Mouse (Mus musculus): ENCODE measurements around the gene Zbtb16. TPM values are rescaled to one million over a fixed set of nuclear protein-coding genes. Genes with fewer than 3 reads are reported as not detected.

Zbtb16 gene
- polyA plus RNA-seq, 1 experiment from 2014 or later: 2.3 TPM

GRCm38 (mm10) chr9:48742150-48742549 lies 93.9 kb downstream of the Zbtb16 start:
- WGBS: 96% methylated on average over 7 of the region's 7 CpGs
- Histone ChIP-seq H3K9me3 (replicated peaks; ENCODE audit: control insufficient read depth, low read length) (no peaks in the 10 kb centered on the region), H3K9ac (ENCODE audit: low read length) (no peak overlapping the region), H3K36me3 (ENCODE audit: control insufficient read depth, insufficient read depth, low read length) (no peaks in the 10 kb centered on the region), H3K4me1 (ENCODE audit: control insufficient read depth, insufficient read depth, low read length) (peaks cover 26% of the 10 kb centered on the region), H3K27ac (ENCODE audit: low read depth, low read length) (no peak overlapping the region), H3K4me2 (ENCODE audit: low read length) (no peak overlapping the region), H3K4me3 (ENCODE audit: low read depth, low read length) (no peak overlapping the region), H3K27me3 (replicated peaks; ENCODE audit: control insufficient read depth, insufficient read depth, low read length) (no peaks in the 10 kb centered on the region)
- no peak for ATAC-seq
- DNase-seq (ENCODE audit: low spot score): no peak

- DNase-seq (ENCODE audit: low spot score) (no peak), ATAC-seq (no peak)
- Histone ChIP-seq H3K4me2 (ENCODE audit: low read length) (no peak overlapping the region), H3K4me1 (ENCODE audit: control insufficient read depth, insufficient read depth, low read length) (peaks cover 32% of the 10 kb centered on the region), H3K9ac (ENCODE audit: low read length) (no peak overlapping the region), H3K4me3 (ENCODE audit: low read depth, low read length) (no peak overlapping the region), H3K27me3 (replicated peaks; ENCODE audit: control insufficient read depth, insufficient read depth, low read length) (no peaks in the 10 kb centered on the region), H3K27ac (ENCODE audit: low read depth, low read length) (no peak overlapping the region), H3K36me3 (ENCODE audit: control insufficient read depth, insufficient read depth, low read length) (no peaks in the 10 kb centered on the region), H3K9me3 (replicated peaks; ENCODE audit: control insufficient read depth, low read length) (no peaks in the 10 kb centered on the region)
- WGBS: 94% methylated on average over 14 of the region's 14 CpGs
These were observed 94.5 kb downstream of the Zbtb16 start for GRCm38 (mm10) chr9:48741433-48742077.

DNA sequence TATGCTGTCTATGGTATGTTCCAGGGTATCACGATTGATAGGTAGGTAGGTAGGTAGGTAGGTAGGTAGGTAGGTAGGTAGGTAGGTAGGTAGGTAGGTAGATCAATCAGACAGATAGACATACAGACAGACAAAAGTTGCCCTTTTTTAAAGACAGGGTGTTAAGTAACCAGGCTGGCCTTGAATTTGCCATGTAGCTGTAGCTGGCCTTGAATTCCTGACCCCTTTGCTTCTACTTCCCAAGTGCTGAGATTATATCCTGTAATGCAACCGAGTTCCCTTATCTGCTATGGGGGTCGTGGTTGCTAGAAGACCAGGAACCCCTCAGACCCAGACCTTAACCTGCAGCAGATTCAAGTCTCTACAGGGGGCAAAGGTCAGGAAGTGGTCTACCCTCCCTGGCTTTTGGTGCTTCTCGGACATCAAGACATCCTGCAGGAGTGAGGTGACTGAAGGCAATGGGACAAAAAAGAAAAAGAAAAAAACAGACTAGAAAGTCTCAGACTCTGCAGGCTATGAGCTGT lies 95.2 kb downstream of the Zbtb16 start:
- 85% methylated on average over 4 of the region's 4 CpGs for WGBS

DNA sequence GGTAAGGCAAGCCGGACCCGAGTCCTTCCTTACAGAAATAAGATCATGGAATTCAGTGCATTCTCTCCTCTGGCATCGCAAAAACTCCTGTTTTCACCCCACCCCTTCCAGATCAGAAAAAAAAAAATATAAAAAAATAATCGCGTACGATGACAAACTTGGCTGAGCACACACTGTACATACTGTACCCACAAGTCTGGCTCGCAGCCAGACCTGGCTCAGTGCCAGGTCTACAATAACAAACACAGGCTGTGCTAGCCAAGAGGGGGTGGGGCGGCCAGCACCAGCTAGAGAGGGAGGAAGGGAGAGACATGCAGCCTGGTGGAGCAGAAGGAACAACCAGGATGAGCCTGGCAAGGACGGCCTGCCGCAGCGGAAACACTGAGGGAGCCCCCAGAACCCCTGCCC lies 95.9 kb downstream of the Zbtb16 start:
- Histone ChIP-seq H3K4me2 (ENCODE audit: low read length) (peak overlapping the region; percentile 23; the same call in 1 of the 2 replicates), H3K4me1 (ENCODE audit: control insufficient read depth, insufficient read depth, low read length) (peaks cover 46% of the 10 kb centered on the region), H3K27ac (ENCODE audit: low read depth, low read length) (peak overlapping the region; percentile 63; the same call in 1 of the 2 replicates), H3K9me3 (replicated peaks; ENCODE audit: control insufficient read depth, low read length) (no peaks in the 10 kb centered on the region), H3K4me3 (ENCODE audit: low read depth, low read length) (no peak overlapping the region), H3K36me3 (ENCODE audit: control insufficient read depth, insufficient read depth, low read length) (no peaks in the 10 kb centered on the region), H3K9ac (ENCODE audit: low read length) (no peak overlapping the region), H3K27me3 (replicated peaks; ENCODE audit: control insufficient read depth, insufficient read depth, low read length) (no peaks in the 10 kb centered on the region)
- 2% methylated on average over 11 of the region's 11 CpGs for WGBS
- DNase-seq (ENCODE audit: low spot score) (peak; percentile 98), ATAC-seq (peak; percentile 95)

More for the DNA sequence above, 95.2 kb downstream of the Zbtb16 start:
- no peaks in the 10 kb centered on the region for H3K9me3 ChIP-seq (replicated peaks; ENCODE audit: control insufficient read depth, low read length)
- no peaks in the 10 kb centered on the region for H3K27me3 ChIP-seq (replicated peaks; ENCODE audit: control insufficient read depth, insufficient read depth, low read length)
- no peak overlapping the region for H3K4me3 ChIP-seq (ENCODE audit: low read depth, low read length)
- peak overlapping the region; percentile 23; the same call in 1 of the 2 replicates for H3K4me2 ChIP-seq (ENCODE audit: low read length)
- ATAC-seq (no peak), DNase-seq (ENCODE audit: low spot score) (no peak)
- H3K9ac ChIP-seq (ENCODE audit: low read length): no peak overlapping the region; the same call in 1 of the 2 replicates
- peaks cover 39% of the 10 kb centered on the region for H3K4me1 ChIP-seq (ENCODE audit: control insufficient read depth, insufficient read depth, low read length)
- H3K36me3 ChIP-seq (ENCODE audit: control insufficient read depth, insufficient read depth, low read length): no peaks in the 10 kb centered on the region
- peak overlapping the region; percentile 63; the same call in 1 of the 2 replicates for H3K27ac ChIP-seq (ENCODE audit: low read depth, low read length)

GRCm38 (mm10) chr9:48738795-48739476 lies 97.1 kb downstream of the Zbtb16 start:
- WGBS: 84% methylated on average over 9 of the region's 9 CpGs
- ATAC-seq: no peak
- Histone ChIP-seq H3K9me3 (replicated peaks; ENCODE audit: control insufficient read depth, low read length) (no peaks in the 10 kb centered on the region), H3K9ac (ENCODE audit: low read length) (no peak overlapping the region), H3K36me3 (ENCODE audit: control insufficient read depth, insufficient read depth, low read length) (no peaks in the 10 kb centered on the region), H3K27me3 (replicated peaks; ENCODE audit: control insufficient read depth, insufficient read depth, low read length) (no peaks in the 10 kb centered on the region; the same call in 1 of the 2 replicates), H3K4me2 (ENCODE audit: low read length) (no peak overlapping the region), H3K4me3 (ENCODE audit: low read depth, low read length) (no peak overlapping the region), H3K4me1 (ENCODE audit: control insufficient read depth, insufficient read depth, low read length) (peaks cover 57% of the 10 kb centered on the region), H3K27ac (ENCODE audit: low read depth, low read length) (no peak overlapping the region)
- no peak for DNase-seq (ENCODE audit: low spot score)

- 53% methylated on average over 2 of the region's 2 CpGs for WGBS
- no peak overlapping the region for H3K4me2 ChIP-seq (ENCODE audit: low read length)
- DNase-seq (ENCODE audit: low spot score) (no peak), ATAC-seq (no peak)
- no peaks in the 10 kb centered on the region for H3K36me3 ChIP-seq (ENCODE audit: control insufficient read depth, insufficient read depth, low read length)
- H3K27ac ChIP-seq (ENCODE audit: low read depth, low read length): 0 out of 2 replicates have a peak overlapping the region, but pooled peaks have one; percentile 45
- no peak overlapping the region for H3K4me3 ChIP-seq (ENCODE audit: low read depth, low read length)
- H3K9me3 ChIP-seq (replicated peaks; ENCODE audit: control insufficient read depth, low read length): no peaks in the 10 kb centered on the region
- no peaks in the 10 kb centered on the region; the same call in 1 of the 2 replicates for H3K27me3 ChIP-seq (replicated peaks; ENCODE audit: control insufficient read depth, insufficient read depth, low read length)
- no peak overlapping the region for H3K9ac ChIP-seq (ENCODE audit: low read length)
- peaks cover 67% of the 10 kb centered on the region for H3K4me1 ChIP-seq (ENCODE audit: control insufficient read depth, insufficient read depth, low read length)
These were observed 98.1 kb downstream of the Zbtb16 start for GRCm38 (mm10) chr9:48737911-48738310.

- ATAC-seq: peak; percentile 18; the same call in 1 of the 2 replicates
- Histone ChIP-seq H3K4me1 (ENCODE audit: control insufficient read depth, insufficient read depth, low read length) (peaks cover 70% of the 10 kb centered on the region), H3K9me3 (replicated peaks; ENCODE audit: control insufficient read depth, low read length) (no peaks in the 10 kb centered on the region), H3K4me3 (ENCODE audit: low read depth, low read length) (no peak overlapping the region), H3K27ac (ENCODE audit: low read depth, low read length) (peak overlapping the region; percentile 45), H3K27me3 (replicated peaks; ENCODE audit: control insufficient read depth, insufficient read depth, low read length) (no peaks in the 10 kb centered on the region; the same call in 1 of the 2 replicates), H3K9ac (ENCODE audit: low read length) (no peak overlapping the region), H3K4me2 (ENCODE audit: low read length) (peak overlapping the region; percentile 32), H3K36me3 (ENCODE audit: control insufficient read depth, insufficient read depth, low read length) (no peaks in the 10 kb centered on the region)
- peak; percentile 89 for DNase-seq (ENCODE audit: low spot score)
- WGBS: 21% methylated on average over 13 of the region's 13 CpGs
These were observed 98.7 kb downstream of the Zbtb16 start for GRCm38 (mm10) chr9:48737210-48737850.

GRCm38 (mm10) chr9:48736361-48737209 lies 99.4 kb downstream of the Zbtb16 start:
- 18% methylated on average over 10 of the region's 10 CpGs for WGBS
- peak overlapping the region; percentile 35; the same call in 1 of the 2 replicates for H3K9ac ChIP-seq (ENCODE audit: low read length)

More at GRCm38 (mm10) chr9:48736361-48737209, 99.4 kb downstream of the Zbtb16 start:
- H3K27me3 ChIP-seq (replicated peaks; ENCODE audit: control insufficient read depth, insufficient read depth, low read length): no peaks in the 10 kb centered on the region; the same call in 1 of the 2 replicates
- peak; percentile 80 for DNase-seq (ENCODE audit: low spot score)
- H3K27ac ChIP-seq (ENCODE audit: low read depth, low read length): peak overlapping the region; percentile 45
- H3K9me3 ChIP-seq (replicated peaks; ENCODE audit: control insufficient read depth, low read length): no peaks in the 10 kb centered on the region
- ATAC-seq: peak; percentile 30
- H3K4me1 ChIP-seq (ENCODE audit: control insufficient read depth, insufficient read depth, low read length): peaks cover 70% of the 10 kb centered on the region
- H3K4me2 ChIP-seq (ENCODE audit: low read length): peak overlapping the region; percentile 32
- H3K4me3 ChIP-seq (ENCODE audit: low read depth, low read length): no peak overlapping the region
- H3K36me3 ChIP-seq (ENCODE audit: control insufficient read depth, insufficient read depth, low read length): no peaks in the 10 kb centered on the region

Measured in forebrain, embryonic 14.5 days (tissue).